Mouse (Mus musculus) hindbrain, embryonic 15.5 days (tissue): ENCODE measurements around the gene Trip4. TPM values are rescaled to one million over a fixed set of nuclear protein-coding genes. Genes with fewer than 3 reads are reported as not detected.
"Not testable (repeated sequence)": the region's sequence is repeated elsewhere in the genome, so short reads cannot be mapped to it uniquely, and the experiment has no call there.

Source experiments
- ATAC-seq: fragments of 200-750 bp; cut with Nextera tagmentation; 2 replicates; pipeline ENCODE4 v1.8.0; 2017; ENCODE audit warnings: low read depth, moderate number of reproducible peaks, moderate TSS enrichment; ENCODE audit not compliant: low FRiP score
- H3K27ac ChIP-seq: fragments of 300-500 bp; sonication (generic); replicated peaks from 2 replicates; pipeline ENCODE4 v1.5.1; 2015; ENCODE audit warnings: mild to moderate bottlenecking, inconsistent platforms
- H3K27me3 ChIP-seq: fragments of 300-500 bp; sonication (generic); 2 replicates; pipeline ENCODE4 v1.6.1; 2015; ENCODE audit warnings: control low read depth, inconsistent platforms
- H3K36me3 ChIP-seq: fragments of 300-500 bp; sonication (generic); 2 replicates; pipeline ENCODE4 v1.6.1; 2015; ENCODE audit warnings: control low read depth, inconsistent platforms
- H3K4me1 ChIP-seq: fragments of 300-500 bp; sonication (generic); replicated peaks from 2 replicates; pipeline ENCODE4 v1.6.1; 2015; ENCODE audit warnings: control low read depth, inconsistent platforms
- H3K4me2 ChIP-seq: fragments of 300-500 bp; sonication (generic); 2 replicates; pipeline ENCODE4 v1.6.1; 2015; ENCODE audit warnings: moderate library complexity, mild to moderate bottlenecking, inconsistent platforms
- H3K4me3 ChIP-seq: fragments of 300-500 bp; sonication (generic); 2 replicates; pipeline ENCODE4 v1.5.1; 2015; ENCODE audit warnings: mild to moderate bottlenecking, inconsistent platforms
- H3K9ac ChIP-seq: fragments of 300-500 bp; sonication (generic); 2 replicates; pipeline ENCODE4 v1.6.1; 2015; ENCODE audit warnings: inconsistent platforms
- H3K9me3 ChIP-seq: fragments of 300-500 bp; sonication (generic); 2 replicates; pipeline ENCODE4 v1.6.1; 2016; ENCODE audit warnings: control low read depth, inconsistent platforms
- WGBS: fragments of 180-500 bp; shearing (Covaris S2); methylation state at CpG from one replicate; pipeline ENCODE4 v1.1.7; 2015; 5-methylcytosine and 5-hydroxymethylcytosine counted together
- polyA plus RNA-seq: library from polyadenylated mRNA; unstranded; fragments of >200 nt; fragmentation: Nextera tagmentation; extraction: Ambion mirVana; gene quantifications from 2 replicates; pipeline ENCODE4 v1.2.1, GENCODE M21; 2015

The Trip4 gene
- polyA plus RNA-seq, 1 experiment from 2014 or later, result 31.6 TPM

DNA sequence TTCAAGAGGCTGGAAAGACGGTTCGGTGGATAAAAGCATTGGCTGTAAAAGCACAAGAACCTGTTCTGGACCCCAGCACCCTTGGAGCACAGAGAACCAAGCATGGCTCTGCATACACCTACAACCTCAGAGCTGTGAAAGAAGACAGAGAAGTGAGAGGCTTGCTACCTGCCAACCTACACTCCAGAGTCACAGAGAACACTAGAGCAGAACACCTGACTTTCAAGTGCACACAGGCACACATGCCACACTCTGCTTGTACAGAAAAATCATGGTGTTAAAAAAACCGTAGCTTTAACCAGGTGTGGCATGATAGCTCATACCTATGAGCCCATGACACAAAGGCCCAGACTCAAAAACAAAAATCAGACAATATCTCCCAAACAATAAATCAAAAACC is 118.8 kb downstream of the Trip4 start:
- ATAC-seq, result no peak
- whole genome bisulfite sequencing, result 90% methylated on average over 3 of the region's 3 CpGs
- Histone ChIP-seq H3K4me1 (peaks cover 80% of the 10 kb centered on the region), H3K9me3 (no peaks in the 10 kb centered on the region), H3K4me3 (no peak overlapping the region), H3K36me3 (no peaks in the 10 kb centered on the region), H3K9ac (no peak overlapping the region), H3K27ac (0 out of 2 replicates have a peak overlapping the region, but pooled peaks have one; percentile 7), H3K4me2 (no peak overlapping the region), H3K27me3 (no peaks in the 10 kb centered on the region)

DNA sequence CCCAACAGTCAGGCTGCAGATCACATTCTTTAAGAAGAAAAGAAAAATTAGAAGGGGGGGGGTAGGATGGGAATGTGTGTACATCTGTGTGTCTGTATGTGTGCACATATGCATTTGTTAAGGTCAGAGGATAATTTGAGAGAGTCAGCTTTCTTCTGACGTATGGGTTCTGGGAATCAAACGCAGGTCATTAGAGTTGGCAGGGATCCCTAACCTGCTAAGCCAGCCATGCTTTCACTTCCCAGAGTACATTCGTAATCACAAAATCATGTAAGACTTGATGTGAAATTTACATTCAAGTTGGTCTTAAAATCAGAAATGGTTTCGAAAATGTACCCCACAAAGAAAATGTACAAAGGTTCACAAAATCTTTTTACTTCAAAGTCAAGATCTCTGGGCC is 120.0 kb downstream of the Trip4 start:
- no peak overlapping the region for H3K4me2 ChIP-seq
- H3K4me1 ChIP-seq, result peaks cover 67% of the 10 kb centered on the region
- H3K27ac ChIP-seq, result peak overlapping the region; percentile 77; the same call in 1 of the 2 replicates
- H3K9ac ChIP-seq, result no peak overlapping the region
- H3K36me3 ChIP-seq, result no peaks in the 10 kb centered on the region
- no peak for ATAC-seq
- no peaks in the 10 kb centered on the region for H3K27me3 ChIP-seq
- no peak overlapping the region for H3K4me3 ChIP-seq
- 62% methylated on average over 4 of the region's 4 CpGs for WGBS
- no peaks in the 10 kb centered on the region for H3K9me3 ChIP-seq

DNA sequence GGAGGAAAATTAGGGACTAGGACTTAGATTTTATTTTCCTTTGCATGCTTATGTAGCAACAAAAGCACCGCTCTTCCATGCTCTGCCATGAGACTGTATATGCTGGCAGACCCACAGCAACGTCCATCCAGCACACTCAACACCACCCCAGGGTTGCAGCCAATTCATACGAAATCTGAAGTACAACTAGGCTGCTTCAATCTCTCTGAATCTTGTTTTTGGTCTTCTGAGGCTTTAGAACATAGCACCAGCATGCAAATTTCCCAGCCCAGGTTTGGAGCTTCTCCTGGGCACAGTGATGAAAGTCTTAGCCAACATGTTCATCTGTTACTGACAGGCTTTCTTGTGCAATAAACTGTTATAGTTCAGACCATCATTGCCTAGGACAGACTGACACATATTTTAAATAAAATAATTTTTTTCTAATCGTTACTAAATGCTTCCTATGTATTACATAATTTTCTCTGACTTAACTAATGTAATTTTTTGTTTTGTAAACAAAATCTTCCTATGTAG is 120.7 kb downstream of the Trip4 start:
- H3K4me2 ChIP-seq, result peak overlapping the region; percentile 17; the same call in 1 of the 2 replicates
- H3K27ac ChIP-seq, result peak overlapping the region; percentile 77
- H3K4me1 ChIP-seq, result peaks cover 66% of the 10 kb centered on the region
- H3K27me3 ChIP-seq, result no peaks in the 10 kb centered on the region
- H3K4me3 ChIP-seq, result no peak overlapping the region
- WGBS, result 54% methylated on average over 4 of the region's 4 CpGs
- no peaks in the 10 kb centered on the region for H3K9me3 ChIP-seq
- ATAC-seq, result no peak; the same call in 1 of the 2 replicates
- H3K9ac ChIP-seq, result no peak overlapping the region
- no peaks in the 10 kb centered on the region for H3K36me3 ChIP-seq

DNA sequence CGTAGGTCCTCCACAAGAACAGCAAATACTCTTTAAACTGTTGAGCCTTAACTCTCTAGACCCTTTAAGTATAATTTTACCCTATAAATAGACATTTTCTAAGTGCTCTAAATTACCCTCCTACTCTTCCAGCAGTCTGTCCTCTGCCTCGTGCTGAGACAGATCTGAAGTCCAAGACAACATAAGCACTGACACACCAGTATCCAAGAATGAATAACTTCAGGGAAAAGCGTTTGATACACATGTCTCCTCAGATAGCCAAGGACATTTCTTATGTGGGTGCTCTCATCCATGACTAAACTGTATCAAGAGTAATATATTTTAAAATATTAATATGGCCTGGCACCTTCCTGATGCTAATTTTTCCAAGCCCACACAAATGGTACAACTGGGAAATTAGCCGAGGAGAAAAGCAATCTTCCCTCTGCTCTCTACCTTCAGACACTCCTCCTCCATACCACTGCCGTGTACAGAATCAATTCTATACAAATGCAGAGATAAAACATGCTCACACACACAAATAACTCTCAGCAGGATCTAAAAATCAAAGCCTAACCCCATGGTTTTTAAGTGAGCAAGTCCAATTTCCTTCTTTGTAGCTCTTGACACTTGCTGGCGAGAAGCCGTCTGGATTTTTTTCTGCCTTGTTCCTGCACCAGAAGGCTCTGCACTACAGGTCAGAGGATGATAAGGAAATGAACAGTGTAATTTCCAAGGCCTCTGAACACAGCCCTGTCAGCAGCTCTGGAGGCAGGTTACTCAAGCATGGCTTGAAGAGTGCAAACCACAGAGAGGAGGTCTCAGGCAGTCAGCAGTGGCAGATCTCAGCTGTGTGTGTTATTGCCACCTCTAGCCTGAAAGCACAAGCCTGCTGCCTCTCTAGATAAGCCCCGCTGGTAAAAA is 121.5 kb downstream of the Trip4 start:
- no peaks in the 10 kb centered on the region for H3K27me3 ChIP-seq
- ATAC-seq, result peak; percentile 83
- no peak overlapping the region for H3K4me3 ChIP-seq
- H3K4me2 ChIP-seq, result peak overlapping the region; percentile 17; the same call in 1 of the 2 replicates
- no peaks in the 10 kb centered on the region for H3K36me3 ChIP-seq
- no peak overlapping the region for H3K9ac ChIP-seq
- H3K9me3 ChIP-seq, result no peaks in the 10 kb centered on the region
- H3K4me1 ChIP-seq, result peaks cover 60% of the 10 kb centered on the region
- H3K27ac ChIP-seq, result peak overlapping the region; percentile 77
- WGBS, result 24% methylated on average over 8 of the region's 8 CpGs

DNA sequence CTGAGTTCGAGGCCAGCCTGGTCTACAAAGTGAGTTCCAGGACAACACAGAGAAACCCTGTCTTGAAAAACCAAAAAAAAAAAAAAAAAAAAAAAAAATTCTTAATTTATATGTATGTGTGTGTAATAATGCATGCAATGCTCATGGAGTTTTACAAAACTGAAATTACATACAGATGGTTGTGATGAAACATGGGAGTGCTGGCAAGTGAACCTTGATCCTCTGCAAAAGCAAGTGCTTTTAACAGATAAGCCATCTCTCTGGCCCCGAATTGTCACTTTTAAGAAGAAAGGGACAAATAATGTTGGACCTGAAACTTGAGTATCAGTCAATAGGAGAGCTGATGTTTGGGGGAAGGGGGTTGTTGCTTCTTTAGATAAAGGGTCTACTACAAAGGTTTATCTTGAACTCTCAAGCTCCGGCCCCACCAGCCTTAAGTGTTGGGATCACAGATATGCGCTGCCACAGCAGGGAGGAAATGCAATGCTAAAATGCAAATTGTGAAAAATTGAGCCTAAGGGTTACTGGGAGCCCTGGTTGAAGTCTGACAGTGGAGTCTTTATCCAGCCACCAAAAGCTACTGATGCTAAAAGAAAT is 122.7 kb downstream of the Trip4 start:
- 82% methylated on average over 4 of the region's 4 CpGs for WGBS
- Histone ChIP-seq H3K27ac (no peak overlapping the region), H3K9me3 (no peaks in the 10 kb centered on the region), H3K9ac (no peak overlapping the region), H3K4me2 (no peak overlapping the region), H3K4me1 (peaks cover 47% of the 10 kb centered on the region), H3K4me3 (no peak overlapping the region), H3K36me3 (no peaks in the 10 kb centered on the region), H3K27me3 (no peaks in the 10 kb centered on the region)
- ATAC-seq, result no peak

DNA sequence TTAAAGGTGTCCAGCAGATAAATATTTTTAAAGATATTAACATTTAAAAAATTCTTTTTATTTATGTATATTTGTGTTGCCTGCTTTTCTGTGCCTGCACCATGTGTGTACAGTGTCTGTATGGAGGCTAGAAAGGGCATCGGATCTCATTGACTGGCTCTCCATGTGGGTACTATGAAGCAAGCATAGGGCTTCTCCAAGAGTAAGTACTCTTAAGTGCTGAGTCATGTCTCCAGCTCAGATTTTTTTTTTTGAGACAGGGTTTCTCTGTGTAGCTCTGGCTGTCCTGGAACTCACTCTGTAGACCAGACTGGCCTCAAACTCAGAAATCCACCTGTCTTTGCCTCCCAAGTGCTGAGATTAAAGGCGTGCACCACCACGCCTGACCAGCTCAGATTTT is 129.0 kb downstream of the Trip4 start:
- WGBS, result 97% methylated on average over 3 of the region's 3 CpGs
- not testable (repeated sequence) for H3K9ac ChIP-seq, H3K9me3 ChIP-seq, H3K4me2 ChIP-seq, H3K27ac ChIP-seq, H3K4me3 ChIP-seq, ATAC-seq, H3K36me3 ChIP-seq, H3K27me3 ChIP-seq
- peaks cover 20% of the 10 kb centered on the region for H3K4me1 ChIP-seq

Other genes starting within 250 kb of the Trip4 start
- 404 and 429 TPM in 2 replicates for gene Oaz2, start 240.8 kb downstream of the Trip4 start, polyA plus RNA-seq
- gene Zfp609, start 81.2 kb downstream of the Trip4 start, polyA plus RNA-seq, result 7.7 and 8.5 TPM in 2 replicates
- gene Pclaf, start 18.6 kb downstream of the Trip4 start, polyA plus RNA-seq, result 30.0 and 34.9 TPM in 2 replicates
- gene Csnk1g1, start 130 bp upstream of the Trip4 start, polyA plus RNA-seq, result 22.4 and 22.9 TPM in 2 replicates
- 346 and 359 TPM in 2 replicates for gene Ppib, start 151.4 kb upstream of the Trip4 start, polyA plus RNA-seq
- 9.1 and 11.6 TPM in 2 replicates for gene Snx22, start 160.9 kb upstream of the Trip4 start, polyA plus RNA-seq
- 76.7 and 76.9 TPM in 2 replicates for gene Snx1, start 217.8 kb upstream of the Trip4 start, polyA plus RNA-seq
- 68.5 and 70.1 TPM in 2 replicates for gene Ciao2a, start 217.8 kb upstream of the Trip4 start, polyA plus RNA-seq
- gene Dapk2, start 249.4 kb upstream of the Trip4 start, polyA plus RNA-seq, result 0.65 and 0.67 TPM in 2 replicates